Mouse (Mus musculus) neural tube, postnatal 0 days (tissue): ENCODE measurements around the gene 5730409E04Rik. TPM values are rescaled to one million over a fixed set of nuclear protein-coding genes. Genes with fewer than 3 reads are reported as not detected.

Experiments
- microRNA-seq: library from miRNA; unstranded; fragments of <30 nt; microRNA quantifications from one replicate; pipeline ENCODE4, GENCODE M21; 2016
- polyA plus RNA-seq: library from polyadenylated mRNA; unstranded; fragments of >200 nt; fragmentation: Nextera tagmentation; extraction: Ambion mirVana; gene quantifications from 2 replicates; pipeline ENCODE4 v1.2.1, GENCODE M21; 2015

5730409E04Rik gene
- 31.6 and 38.1 TPM in 2 replicates for polyA plus RNA-seq

DNA sequence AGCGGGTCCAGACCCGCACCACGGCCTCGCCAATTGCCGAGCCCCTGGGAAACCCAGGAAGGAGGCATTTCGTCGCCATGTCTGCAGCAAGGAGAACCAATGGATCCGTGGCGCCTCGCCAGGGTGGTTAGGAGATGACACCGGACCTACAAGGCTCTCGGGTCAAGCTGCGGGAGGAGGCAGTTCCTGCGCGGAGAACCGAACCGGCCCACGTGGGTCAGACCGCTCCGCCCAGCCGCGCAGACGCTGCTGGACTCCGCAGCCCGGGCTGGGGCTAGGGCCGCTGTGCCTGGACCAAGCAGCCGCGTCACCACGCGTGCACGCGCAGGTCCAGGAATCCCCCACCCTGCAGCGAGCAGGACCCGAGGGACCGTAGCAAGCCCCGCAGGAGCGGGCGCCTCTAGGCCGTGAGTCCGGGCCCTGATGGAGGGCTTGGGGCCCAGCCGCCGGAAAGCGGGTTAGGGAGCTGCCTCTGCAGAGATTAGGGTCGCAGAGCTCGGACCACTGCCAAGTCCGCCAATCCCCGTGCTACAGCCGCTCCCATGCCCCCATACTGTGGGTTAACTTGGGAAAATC lies at the start of gene 5730409E04Rik:
Gene 5730409E04Rik, plus strand, starts transcription at position 213 of the 576 bp plus-strand sequence.

Small RNAs within 50 kb of the gene (microRNA-seq; reads per million reads assigned to microRNA genes)
- gene Mir7119 = not detected

Other genes starting within 250 kb of the 5730409E04Rik start
- gene Ago3, start 180.3 kb upstream of the 5730409E04Rik start, polyA plus RNA-seq = 11.9 and 12.7 TPM in 2 replicates
- gene Ago1, start 141.2 kb upstream of the 5730409E04Rik start, polyA plus RNA-seq = 6.5 and 8.2 TPM in 2 replicates
- 3.3 and 4.0 TPM in 2 replicates for gene Ago4, start 76.3 kb upstream of the 5730409E04Rik start, polyA plus RNA-seq
- 2.6 and 3.2 TPM in 2 replicates for gene Clspn, start 52.9 kb upstream of the 5730409E04Rik start, polyA plus RNA-seq
- 446 and 459 TPM in 2 replicates for gene Psmb2, start 67.8 kb downstream of the 5730409E04Rik start, polyA plus RNA-seq
- gene Tfap2e, start 126.4 kb downstream of the 5730409E04Rik start, polyA plus RNA-seq = not detected in 2 replicates
- 185 and 198 TPM in 2 replicates for gene Ncdn, start 143.6 kb downstream of the 5730409E04Rik start, polyA plus RNA-seq
- 30.9 and 32.5 TPM in 2 replicates for gene AU040320, start 143.7 kb downstream of the 5730409E04Rik start, polyA plus RNA-seq